Mouse (Mus musculus): ENCODE data around the gene Pgrmc1.

DNA sequence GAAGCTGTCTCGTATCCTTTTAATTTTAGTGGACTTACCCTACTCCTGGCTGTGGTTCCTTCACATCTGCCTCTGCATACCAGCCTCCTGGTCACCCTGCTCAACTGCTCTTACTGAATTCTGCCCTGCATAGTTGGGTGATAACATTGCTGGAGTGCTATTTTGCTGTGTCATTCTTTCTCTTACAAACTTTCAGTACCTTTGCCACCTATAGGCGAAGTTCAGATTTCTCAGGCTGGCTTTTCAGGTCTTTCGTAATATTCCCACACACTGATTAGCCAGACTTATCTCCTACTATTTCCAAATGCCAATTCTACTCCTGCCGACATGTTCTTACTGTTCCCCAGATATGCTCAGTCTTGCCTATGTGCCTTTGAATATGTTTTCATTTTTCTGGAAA lies 6.0 kb downstream of the Pgrmc1 start:
- TF ChIP-seq EP300 (optimal IDR thresholded peaks at IDR 0.05) (no peak), CTCF (IDR thresholded peaks at IDR 0.05; ENCODE audit: low read depth) (peak; percentile 22; the same call in 1 of the 2 replicates)
